Mouse (Mus musculus): ENCODE data around the gene Aicda. TPM values are rescaled to one million over a fixed set of nuclear protein-coding genes. Genes with fewer than 3 reads are reported as not detected.
"Not testable (repeated sequence)": the region's sequence is repeated elsewhere in the genome, so short reads cannot be mapped to it uniquely, and the experiment has no call there.

The Aicda gene
- polyA plus RNA-seq, 1 experiment from 2014 or later = not detected

GRCm38 (mm10) chr6:122522595-122522994 is 31.0 kb upstream of the Aicda start:
- ATAC-seq (replicated peaks; ENCODE audit: low FRiP score) (peak; percentile 63; the same call in 1 of the 2 replicates), DNase-seq (ENCODE audit: low spot score) (no peak)
- no peaks in the 10 kb centered on the region for H3K27me3 ChIP-seq (ENCODE audit: control insufficient read depth, insufficient read depth, low read length)
- H3K4me2 ChIP-seq (ENCODE audit: low read depth, low read length, severe bottlenecking) = no peak overlapping the region
- no peak overlapping the region for H3K9ac ChIP-seq (ENCODE audit: low read length)
- no peaks in the 10 kb centered on the region for H3K4me1 ChIP-seq (replicated peaks; ENCODE audit: control insufficient read depth, insufficient read depth, low read length)
- 72% methylated on average over 9 of the region's 9 CpGs for WGBS
- H3K9me3 ChIP-seq (ENCODE audit: control insufficient read depth, low read length) = no peaks in the 10 kb centered on the region
- H3K36me3 ChIP-seq (ENCODE audit: control insufficient read depth, insufficient read depth, low read length) = no peaks in the 10 kb centered on the region
- H3K27ac ChIP-seq (ENCODE audit: low read depth, low read length) = no peak overlapping the region
- no peak overlapping the region for H3K4me3 ChIP-seq (ENCODE audit: low read depth, low read length)

- Histone ChIP-seq H3K4me2 (ENCODE audit: low read depth, low read length, severe bottlenecking) (no peak overlapping the region), H3K9ac (ENCODE audit: low read length) (no peak overlapping the region), H3K4me1 (replicated peaks; ENCODE audit: control insufficient read depth, insufficient read depth, low read length) (no peaks in the 10 kb centered on the region), H3K36me3 (ENCODE audit: control insufficient read depth, insufficient read depth, low read length) (no peaks in the 10 kb centered on the region), H3K9me3 (ENCODE audit: control insufficient read depth, low read length) (no peaks in the 10 kb centered on the region), H3K4me3 (ENCODE audit: low read depth, low read length) (no peak overlapping the region), H3K27ac (ENCODE audit: low read depth, low read length) (no peak overlapping the region), H3K27me3 (ENCODE audit: control insufficient read depth, insufficient read depth, low read length) (no peaks in the 10 kb centered on the region)
- ATAC-seq (replicated peaks; ENCODE audit: low FRiP score) (no peak), DNase-seq (ENCODE audit: low spot score) (no peak)
- 85% methylated on average over 8 of the region's 8 CpGs for WGBS
Measured at GRCm38 (mm10) chr6:122523289-122523688, 30.3 kb upstream of the Aicda start.

DNA sequence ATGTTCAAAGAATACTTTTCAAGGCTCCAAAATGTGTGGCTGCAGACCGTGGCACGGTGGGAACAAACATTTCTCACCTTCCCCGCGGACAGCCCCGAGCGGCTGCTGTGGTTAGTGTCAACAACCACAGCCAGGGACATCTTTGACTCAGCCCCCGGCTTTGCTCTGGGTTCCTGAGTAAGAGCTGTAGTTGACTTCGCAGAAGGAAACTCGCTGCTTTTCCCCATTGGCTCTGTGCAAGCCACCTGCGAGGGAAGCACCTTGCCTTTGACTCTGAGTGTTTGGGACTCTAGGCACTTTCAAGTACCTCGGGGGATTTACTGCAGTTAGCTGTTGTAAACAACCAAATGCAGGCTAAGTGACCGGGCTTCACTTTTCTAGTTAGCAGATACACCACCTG is 26.0 kb upstream of the Aicda start:
- Histone ChIP-seq H3K9ac (ENCODE audit: low read length) (no peak overlapping the region), H3K4me2 (ENCODE audit: low read depth, low read length, severe bottlenecking) (no peak overlapping the region), H3K27me3 (ENCODE audit: control insufficient read depth, insufficient read depth, low read length) (no peaks in the 10 kb centered on the region), H3K27ac (ENCODE audit: low read depth, low read length) (no peak overlapping the region), H3K4me3 (ENCODE audit: low read depth, low read length) (no peak overlapping the region), H3K36me3 (ENCODE audit: control insufficient read depth, insufficient read depth, low read length) (no peaks in the 10 kb centered on the region), H3K9me3 (ENCODE audit: control insufficient read depth, low read length) (no peaks in the 10 kb centered on the region), H3K4me1 (replicated peaks; ENCODE audit: control insufficient read depth, insufficient read depth, low read length) (no peaks in the 10 kb centered on the region)
- ATAC-seq (replicated peaks; ENCODE audit: low FRiP score) (no peak), DNase-seq (ENCODE audit: low spot score) (no peak)
- 72% methylated on average over 12 of the region's 12 CpGs for WGBS

- Histone ChIP-seq H3K9me3 (ENCODE audit: control insufficient read depth, low read length) (no peaks in the 10 kb centered on the region), H3K4me2 (ENCODE audit: low read depth, low read length, severe bottlenecking) (no peak overlapping the region), H3K4me1 (replicated peaks; ENCODE audit: control insufficient read depth, insufficient read depth, low read length) (peaks cover 2% of the 10 kb centered on the region; the same call in 1 of the 2 replicates), H3K9ac (ENCODE audit: low read length) (no peak overlapping the region), H3K27ac (ENCODE audit: low read depth, low read length) (no peak overlapping the region), H3K4me3 (ENCODE audit: low read depth, low read length) (no peak overlapping the region), H3K27me3 (ENCODE audit: control insufficient read depth, insufficient read depth, low read length) (no peaks in the 10 kb centered on the region), H3K36me3 (ENCODE audit: control insufficient read depth, insufficient read depth, low read length) (no peaks in the 10 kb centered on the region)
- ATAC-seq (replicated peaks; ENCODE audit: low FRiP score) (no peak), DNase-seq (ENCODE audit: low spot score) (no peak)
- 83% methylated on average over 11 of the region's 11 CpGs for WGBS
Measured at GRCm38 (mm10) chr6:122528136-122528535, 25.5 kb upstream of the Aicda start.

DNA sequence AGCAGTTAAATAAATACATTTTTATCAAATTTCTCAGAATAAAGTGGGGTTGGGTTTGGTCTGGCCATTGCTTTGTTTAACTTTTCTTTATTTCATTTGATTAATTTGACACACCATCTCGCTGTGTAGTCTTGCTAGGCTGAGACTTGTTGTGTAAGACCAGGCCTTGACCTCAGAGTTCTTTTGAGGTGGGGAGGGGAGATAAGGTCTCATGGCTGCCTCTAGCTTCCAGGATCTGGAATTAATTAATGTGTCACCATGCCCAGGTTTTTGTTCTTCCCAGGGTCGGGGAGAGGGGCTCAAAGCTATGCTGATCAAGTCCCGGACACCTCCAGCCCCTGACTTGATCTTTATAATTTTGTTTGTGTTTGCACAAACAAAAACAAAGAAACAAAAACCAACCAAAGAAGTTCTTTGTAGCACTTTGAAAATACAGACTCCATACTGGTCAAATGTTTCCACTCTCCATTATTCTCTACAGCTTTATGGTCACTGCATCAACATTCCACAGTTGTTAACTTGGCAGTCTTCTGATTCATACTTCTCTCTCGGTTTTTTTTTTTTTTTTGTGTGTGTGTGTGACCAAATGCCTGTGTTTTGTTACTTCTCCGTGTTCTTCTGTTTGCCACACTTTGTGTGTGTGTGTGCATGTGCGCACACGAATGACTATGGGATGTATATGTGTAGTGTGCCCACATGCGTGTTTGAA is 22.0 kb upstream of the Aicda start:
- H3K4me1 ChIP-seq (replicated peaks; ENCODE audit: control insufficient read depth, insufficient read depth, low read length) = peaks cover 2% of the 10 kb centered on the region; the same call in 1 of the 2 replicates
- 75% methylated on average over 8 of the region's 8 CpGs for WGBS
- no peak for ATAC-seq (replicated peaks; ENCODE audit: low FRiP score)

DNA sequence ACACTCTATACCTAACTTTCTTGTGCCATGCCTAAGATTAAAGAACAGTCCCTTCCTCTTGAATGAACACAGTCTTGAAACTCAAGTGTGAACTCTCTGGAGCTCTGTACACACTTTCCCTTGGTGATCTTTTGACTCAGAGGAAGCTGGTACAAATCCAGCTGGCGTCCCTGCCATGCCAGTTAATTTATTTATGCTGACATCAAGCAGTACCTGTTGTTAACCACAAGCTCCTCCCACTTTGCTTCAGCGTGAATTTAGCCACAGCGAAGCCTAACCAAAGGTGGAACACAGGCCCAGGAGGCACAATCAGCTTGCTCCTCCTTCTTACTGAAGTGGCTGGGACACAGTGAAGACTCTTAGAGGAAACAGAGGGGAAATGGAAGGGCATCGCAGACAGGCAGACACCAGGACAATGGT is 20.7 kb upstream of the Aicda start:
- Histone ChIP-seq H3K27ac (ENCODE audit: low read depth, low read length) (no peak overlapping the region), H3K4me1 (replicated peaks; ENCODE audit: control insufficient read depth, insufficient read depth, low read length) (peaks cover 2% of the 10 kb centered on the region; the same call in 1 of the 2 replicates), H3K4me3 (ENCODE audit: low read depth, low read length) (no peak overlapping the region), H3K36me3 (ENCODE audit: control insufficient read depth, insufficient read depth, low read length) (no peaks in the 10 kb centered on the region), H3K9ac (ENCODE audit: low read length) (no peak overlapping the region), H3K27me3 (ENCODE audit: control insufficient read depth, insufficient read depth, low read length) (no peaks in the 10 kb centered on the region), H3K9me3 (ENCODE audit: control insufficient read depth, low read length) (no peaks in the 10 kb centered on the region), H3K4me2 (ENCODE audit: low read depth, low read length, severe bottlenecking) (peak overlapping the region; percentile 24)
- ATAC-seq (replicated peaks; ENCODE audit: low FRiP score) (peak; percentile 61), DNase-seq (ENCODE audit: low spot score) (no peak)
- 9% methylated on average over 4 of the region's 4 CpGs for WGBS

More for the DNA sequence above, 22.0 kb upstream of the Aicda start:
- no peak overlapping the region for H3K27ac ChIP-seq (ENCODE audit: low read depth, low read length)
- no peak overlapping the region for H3K9ac ChIP-seq (ENCODE audit: low read length)
- DNase-seq (ENCODE audit: low spot score) = no peak
- no peak overlapping the region for H3K4me2 ChIP-seq (ENCODE audit: low read depth, low read length, severe bottlenecking)
- no peak overlapping the region for H3K4me3 ChIP-seq (ENCODE audit: low read depth, low read length)
- no peaks in the 10 kb centered on the region for H3K9me3 ChIP-seq (ENCODE audit: control insufficient read depth, low read length)
- H3K27me3 ChIP-seq (ENCODE audit: control insufficient read depth, insufficient read depth, low read length) = no peaks in the 10 kb centered on the region
- no peaks in the 10 kb centered on the region for H3K36me3 ChIP-seq (ENCODE audit: control insufficient read depth, insufficient read depth, low read length)

- 25% methylated on average over 3 of the region's 3 CpGs for WGBS
- no peaks in the 10 kb centered on the region for H3K36me3 ChIP-seq (ENCODE audit: control insufficient read depth, insufficient read depth, low read length)
Measured at GRCm38 (mm10) chr6:122534032-122534431, 19.6 kb upstream of the Aicda start.

DNA sequence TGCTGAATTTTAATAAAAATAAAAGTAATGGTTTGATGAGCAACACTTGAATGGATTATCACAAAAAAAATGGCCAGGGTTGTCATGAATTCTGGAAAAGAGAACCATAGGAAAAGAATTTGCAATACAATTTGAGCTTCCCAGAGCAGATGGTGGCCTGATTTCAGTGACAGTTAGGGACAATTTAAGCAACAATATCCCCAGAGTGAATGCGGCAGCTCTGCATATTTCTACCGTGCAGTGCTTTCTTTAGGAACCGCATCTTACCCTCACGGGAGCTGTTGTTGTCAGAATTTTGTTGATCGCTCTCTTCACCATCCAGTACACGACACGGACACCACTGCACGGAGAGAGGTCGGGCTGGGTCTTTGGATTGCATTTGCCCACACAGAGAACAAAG is 14.0 kb upstream of the Aicda start:
- Histone ChIP-seq H3K4me1 (replicated peaks; ENCODE audit: control insufficient read depth, insufficient read depth, low read length) (no peaks in the 10 kb centered on the region), H3K27me3 (ENCODE audit: control insufficient read depth, insufficient read depth, low read length) (no peaks in the 10 kb centered on the region), H3K9me3 (ENCODE audit: control insufficient read depth, low read length) (no peaks in the 10 kb centered on the region), H3K4me3 (ENCODE audit: low read depth, low read length) (no peak overlapping the region), H3K4me2 (ENCODE audit: low read depth, low read length, severe bottlenecking) (no peak overlapping the region), H3K9ac (ENCODE audit: low read length) (no peak overlapping the region), H3K36me3 (ENCODE audit: control insufficient read depth, insufficient read depth, low read length) (no peaks in the 10 kb centered on the region), H3K27ac (ENCODE audit: low read depth, low read length) (no peak overlapping the region)
- DNase-seq (ENCODE audit: low spot score) (no peak), ATAC-seq (replicated peaks; ENCODE audit: low FRiP score) (no peak)
- WGBS = 89% methylated on average over 9 of the region's 9 CpGs

More at GRCm38 (mm10) chr6:122534032-122534431, 19.6 kb upstream of the Aicda start:
- DNase-seq (ENCODE audit: low spot score) (no peak), ATAC-seq (replicated peaks; ENCODE audit: low FRiP score) (no peak)
- H3K27ac ChIP-seq (ENCODE audit: low read depth, low read length) = no peak overlapping the region
- H3K9ac ChIP-seq (ENCODE audit: low read length) = no peak overlapping the region
- no peak overlapping the region for H3K4me2 ChIP-seq (ENCODE audit: low read depth, low read length, severe bottlenecking)
- H3K4me1 ChIP-seq (replicated peaks; ENCODE audit: control insufficient read depth, insufficient read depth, low read length) = peaks cover 2% of the 10 kb centered on the region; the same call in 1 of the 2 replicates
- no peaks in the 10 kb centered on the region for H3K9me3 ChIP-seq (ENCODE audit: control insufficient read depth, low read length)
- no peak overlapping the region for H3K4me3 ChIP-seq (ENCODE audit: low read depth, low read length)
- no peaks in the 10 kb centered on the region for H3K27me3 ChIP-seq (ENCODE audit: control insufficient read depth, insufficient read depth, low read length)

DNA sequence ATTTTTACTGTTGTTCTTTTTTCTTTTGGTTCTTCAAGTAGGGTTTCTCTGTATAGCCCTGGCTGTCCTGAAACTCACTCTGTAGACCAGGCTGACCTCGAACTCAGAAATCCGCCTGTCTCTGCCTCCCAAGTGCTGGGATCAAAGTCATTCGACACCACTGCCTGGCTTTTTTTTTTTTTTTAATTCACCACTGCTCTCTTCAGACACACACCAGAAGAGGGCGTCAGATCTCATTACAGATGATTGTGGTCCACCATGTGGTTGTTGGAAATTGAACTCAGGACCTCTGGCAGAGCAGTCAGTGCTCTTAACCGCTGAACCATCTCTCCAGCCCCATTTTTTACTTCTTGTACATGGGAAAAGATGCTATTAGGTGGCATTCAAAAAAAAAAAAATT is 11.1 kb upstream of the Aicda start:
- H3K27me3 ChIP-seq (ENCODE audit: control insufficient read depth, insufficient read depth, low read length); H3K9me3 ChIP-seq (ENCODE audit: control insufficient read depth, low read length); DNase-seq (ENCODE audit: low spot score); H3K4me2 ChIP-seq (ENCODE audit: low read depth, low read length, severe bottlenecking); H3K9ac ChIP-seq (ENCODE audit: low read length); H3K36me3 ChIP-seq (ENCODE audit: control insufficient read depth, insufficient read depth, low read length); H3K4me3 ChIP-seq (ENCODE audit: low read depth, low read length); ATAC-seq (replicated peaks; ENCODE audit: low FRiP score); H3K27ac ChIP-seq (ENCODE audit: low read depth, low read length); H3K4me1 ChIP-seq (replicated peaks; ENCODE audit: control insufficient read depth, insufficient read depth, low read length): not testable (repeated sequence)
- 74% methylated on average over 5 of the region's 5 CpGs for WGBS

Measured in forebrain, embryonic 11.5 days (tissue).